Mouse (Mus musculus) kidney, embryonic 14.5 days (tissue): ENCODE results near the gene Sec1. TPM values are rescaled to one million over a fixed set of nuclear protein-coding genes. Genes with fewer than 3 reads are reported as not detected.

Experiments used
- ATAC-seq: fragments of 200-750 bp; cut with Nextera tagmentation; 2 replicates; pipeline ENCODE4 v1.8.0; 2017; ENCODE audit warnings: moderate number of reproducible peaks, mild to moderate bottlenecking, moderate TSS enrichment, moderate library complexity; ENCODE audit not compliant: low FRiP score, low TSS enrichment
- H3K27ac ChIP-seq: fragments of 300-500 bp; sonication (generic); 2 replicates; pipeline ENCODE4 v1.5.1; 2014; ENCODE audit warnings: low read depth, mild to moderate bottlenecking, low read length, moderate library complexity, mixed read lengths
- H3K27me3 ChIP-seq: fragments of 300-500 bp; sonication (generic); 2 replicates; pipeline ENCODE4 v1.6.1; 2014; ENCODE audit warnings: mild to moderate bottlenecking, low read length; ENCODE audit not compliant: control insufficient read depth, insufficient read depth
- H3K36me3 ChIP-seq: fragments of 300-500 bp; sonication (generic); 2 replicates; pipeline ENCODE4 v1.6.1; 2014; ENCODE audit warnings: low read length, mixed read lengths; ENCODE audit not compliant: control insufficient read depth, insufficient read depth
- H3K4me1 ChIP-seq: fragments of 300-500 bp; sonication (generic); 2 replicates; pipeline ENCODE4 v1.6.1; 2014; ENCODE audit warnings: low read length, mixed read lengths; ENCODE audit not compliant: control insufficient read depth, insufficient read depth
- H3K4me2 ChIP-seq: fragments of 300-500 bp; sonication (generic); replicated peaks from 2 replicates; pipeline ENCODE4 v1.6.1; 2014; ENCODE audit warnings: low read depth, mild to moderate bottlenecking, low read length
- H3K4me3 ChIP-seq: fragments of 300-500 bp; sonication (generic); 2 replicates; pipeline ENCODE4 v1.5.1; 2014; ENCODE audit warnings: mild to moderate bottlenecking, low read length
- H3K9ac ChIP-seq: fragments of 300-500 bp; sonication (generic); 2 replicates; pipeline ENCODE4 v1.6.1; 2014; ENCODE audit warnings: low read depth, mild to moderate bottlenecking, low read length, moderate library complexity
- H3K9me3 ChIP-seq: fragments of 300-500 bp; sonication (generic); 2 replicates; pipeline ENCODE4 v1.6.1; 2016; ENCODE audit warnings: low read length; ENCODE audit not compliant: control insufficient read depth
- WGBS: fragments of 180-500 bp; shearing (Covaris S2); extraction: QIAGEN DNeasy Blood & Tissue Kit; methylation state at CpG from one replicate; pipeline ENCODE4 v1.1.7; 2014; 5-methylcytosine and 5-hydroxymethylcytosine counted together
- polyA plus RNA-seq: library from polyadenylated mRNA; unstranded; fragments of >200 nt; fragmentation: Nextera tagmentation; extraction: Ambion mirVana; gene quantifications from 2 replicates; pipeline ENCODE4 v1.2.1, GENCODE M21; 2014

Gene Sec1
- 0.17 and 0.28 TPM in 2 replicates for polyA plus RNA-seq

DNA sequence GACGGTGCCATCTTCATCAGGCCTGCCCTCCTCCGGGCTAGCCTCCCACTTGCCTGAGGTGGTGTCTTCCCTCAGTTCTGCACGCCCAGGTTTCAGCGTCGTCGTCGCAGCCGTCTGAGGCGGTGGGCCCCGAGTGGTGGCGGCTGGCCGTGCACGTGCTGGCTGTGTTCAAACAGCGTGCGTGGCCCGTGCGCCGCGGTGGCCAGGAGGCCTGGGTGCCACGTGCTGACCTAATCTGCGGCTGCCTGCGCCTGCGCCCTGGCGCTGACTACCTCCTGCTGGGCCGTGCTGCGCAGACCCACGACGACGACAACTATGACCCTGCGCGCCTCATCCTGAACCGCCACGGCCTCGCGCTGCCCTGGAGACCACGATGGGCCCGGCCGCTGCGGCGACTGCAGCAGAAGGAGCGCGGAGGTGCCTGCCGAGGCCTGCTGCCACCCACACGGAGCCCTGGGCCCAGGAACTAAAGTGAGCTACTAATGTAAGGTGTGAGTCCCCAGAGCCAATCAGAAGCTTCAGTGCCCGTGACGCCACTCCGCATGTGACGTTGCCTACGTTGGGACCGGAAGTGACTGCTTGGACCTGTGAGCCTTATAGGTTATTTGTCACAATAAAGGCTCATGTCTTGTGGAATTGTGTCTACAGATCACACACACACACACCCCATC lies at the start of gene Sec1:
Gene Sec1, minus strand, starts transcription at position 482 of the 671 bp plus-strand sequence.
- ATAC-seq = no peak
- Histone ChIP-seq H3K9me3 (no peaks in the 10 kb centered on the region), H3K9ac (no peak within 1 kb of the TSS), H3K36me3 (no peaks in the 10 kb centered on the region), H3K27ac (no peak within 1 kb of the TSS), H3K4me1 (peaks cover 3% of the 10 kb centered on the region; the same call in 1 of the 2 replicates), H3K4me2 (no peak within 1 kb of the TSS), H3K4me3 (no peak within 1 kb of the TSS), H3K27me3 (peaks cover 6% of the 10 kb centered on the region)
- 89% methylated on average over 50 of the region's 50 CpGs for WGBS

DNA sequence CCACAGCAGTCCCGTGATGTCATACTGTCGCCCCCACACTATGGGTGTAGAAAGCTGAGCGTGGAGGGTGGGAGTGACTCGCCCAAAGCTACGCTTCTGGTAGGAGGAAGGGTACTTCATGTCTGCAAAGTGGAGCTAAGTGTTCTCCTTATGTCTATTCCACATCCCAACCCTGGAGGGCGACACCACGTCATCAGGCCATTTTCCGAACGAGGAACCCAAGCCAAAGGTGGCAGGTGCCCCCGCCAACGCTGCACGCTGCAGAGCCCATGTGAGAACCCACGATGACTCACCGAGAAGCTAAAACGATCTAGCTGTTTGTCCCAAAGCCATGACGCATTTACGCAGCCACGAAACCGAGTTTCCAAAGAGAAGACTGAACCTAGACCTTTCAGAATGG lies 48.1 kb upstream of the Sec1 start:
- peak overlapping the region; percentile 30 for H3K4me3 ChIP-seq
- no peaks in the 10 kb centered on the region for H3K4me1 ChIP-seq
- H3K4me2 ChIP-seq = peak overlapping the region; percentile 46
- no peak for ATAC-seq
- WGBS = 43% methylated on average over 19 of the region's 19 CpGs
- H3K9me3 ChIP-seq = peaks cover 4% of the 10 kb centered on the region; the same call in 1 of the 2 replicates
- H3K27me3 ChIP-seq = no peaks in the 10 kb centered on the region
- no peak overlapping the region for H3K9ac ChIP-seq
- no peak overlapping the region for H3K27ac ChIP-seq
- H3K36me3 ChIP-seq = no peaks in the 10 kb centered on the region

DNA sequence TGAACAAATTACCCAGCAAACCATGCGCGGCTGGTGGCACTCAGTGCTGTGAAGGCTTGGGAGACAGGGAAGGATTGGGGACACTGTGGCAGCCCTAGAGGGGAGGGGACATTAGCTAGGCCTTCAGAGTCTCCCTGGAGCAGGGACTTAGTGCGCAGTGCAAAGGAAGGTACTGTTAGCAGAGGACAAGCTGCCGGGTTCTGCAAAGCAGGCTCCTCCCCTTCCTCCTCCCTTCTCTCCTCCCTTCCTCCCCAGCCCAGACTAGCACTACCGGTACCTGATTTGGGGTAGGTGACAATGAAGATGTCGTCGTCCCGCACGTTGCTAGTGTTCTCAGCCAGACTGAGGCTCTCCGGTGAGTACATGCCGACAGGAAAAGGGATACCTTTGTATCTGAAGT lies 47.6 kb upstream of the Sec1 start:
- no peak overlapping the region for H3K27ac ChIP-seq

DNA sequence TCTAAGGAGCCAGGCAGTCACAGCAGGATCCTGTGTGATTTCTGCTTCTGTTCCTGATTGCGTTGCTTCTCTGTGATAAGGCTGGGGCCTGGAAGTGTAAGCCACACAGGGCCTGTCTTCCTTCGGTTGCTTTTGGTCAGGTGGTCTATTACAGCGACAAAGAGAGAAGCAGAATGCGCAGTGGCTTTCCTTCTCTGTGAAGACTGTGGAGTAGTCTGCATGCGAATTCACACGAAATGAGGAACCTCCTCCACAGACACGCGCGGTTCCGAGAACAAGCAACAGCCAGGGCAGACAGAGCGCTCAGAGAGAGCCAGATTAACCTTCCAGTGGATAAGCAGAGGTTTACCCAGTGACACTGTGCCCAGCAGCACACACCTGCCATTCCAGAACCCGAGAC lies 47.1 kb upstream of the Sec1 start:
- ATAC-seq = no peak
- H3K27ac ChIP-seq = no peak overlapping the region
- H3K36me3 ChIP-seq = no peaks in the 10 kb centered on the region
- no peaks in the 10 kb centered on the region for H3K9me3 ChIP-seq
- no peak overlapping the region for H3K4me3 ChIP-seq
- H3K4me1 ChIP-seq = no peaks in the 10 kb centered on the region
- no peak overlapping the region for H3K9ac ChIP-seq
- 94% methylated on average over 12 of the region's 12 CpGs for WGBS
- H3K27me3 ChIP-seq = no peaks in the 10 kb centered on the region
- no peak overlapping the region for H3K4me2 ChIP-seq

More for the DNA sequence above, 47.6 kb upstream of the Sec1 start:
- H3K4me3 ChIP-seq = peak overlapping the region; percentile 30
- peak overlapping the region; percentile 46 for H3K4me2 ChIP-seq
- no peaks in the 10 kb centered on the region for H3K4me1 ChIP-seq
- 0 out of 2 replicates have a peak, but pooled peaks have one; percentile 25 for ATAC-seq
- peaks cover 3% of the 10 kb centered on the region; the same call in 1 of the 2 replicates for H3K9me3 ChIP-seq
- H3K9ac ChIP-seq = no peak overlapping the region
- no peaks in the 10 kb centered on the region for H3K36me3 ChIP-seq
- WGBS = 35% methylated on average over 11 of the region's 11 CpGs
- no peaks in the 10 kb centered on the region for H3K27me3 ChIP-seq

DNA sequence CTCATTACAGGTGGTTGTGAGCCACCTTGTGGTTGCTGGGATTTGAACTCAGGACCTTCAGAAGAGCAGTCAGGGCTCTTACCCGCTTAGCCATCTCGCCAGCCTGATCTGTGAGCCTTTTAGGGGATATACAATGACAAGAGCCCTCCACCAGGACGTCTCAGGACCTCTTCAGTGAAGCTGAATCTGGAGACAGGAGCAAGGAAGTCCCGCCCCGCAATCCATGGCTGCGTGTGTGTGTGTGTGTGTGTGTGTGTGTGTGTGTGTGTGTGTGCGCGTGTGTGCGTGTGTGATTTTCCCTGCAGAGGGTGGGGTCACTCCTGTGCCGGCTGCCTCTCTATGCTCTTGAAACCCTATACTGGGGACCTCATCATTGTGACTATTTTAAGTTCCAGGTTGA lies 45.6 kb upstream of the Sec1 start:
- Histone ChIP-seq H3K36me3 (no peaks in the 10 kb centered on the region), H3K27ac (no peak overlapping the region), H3K9ac (no peak overlapping the region), H3K4me3 (no peak overlapping the region), H3K4me2 (no peak overlapping the region), H3K27me3 (no peaks in the 10 kb centered on the region), H3K4me1 (no peaks in the 10 kb centered on the region), H3K9me3 (no peaks in the 10 kb centered on the region)
- ATAC-seq = peak; percentile 32; the same call in 1 of the 2 replicates
- 71% methylated on average over 10 of the region's 10 CpGs for WGBS

DNA sequence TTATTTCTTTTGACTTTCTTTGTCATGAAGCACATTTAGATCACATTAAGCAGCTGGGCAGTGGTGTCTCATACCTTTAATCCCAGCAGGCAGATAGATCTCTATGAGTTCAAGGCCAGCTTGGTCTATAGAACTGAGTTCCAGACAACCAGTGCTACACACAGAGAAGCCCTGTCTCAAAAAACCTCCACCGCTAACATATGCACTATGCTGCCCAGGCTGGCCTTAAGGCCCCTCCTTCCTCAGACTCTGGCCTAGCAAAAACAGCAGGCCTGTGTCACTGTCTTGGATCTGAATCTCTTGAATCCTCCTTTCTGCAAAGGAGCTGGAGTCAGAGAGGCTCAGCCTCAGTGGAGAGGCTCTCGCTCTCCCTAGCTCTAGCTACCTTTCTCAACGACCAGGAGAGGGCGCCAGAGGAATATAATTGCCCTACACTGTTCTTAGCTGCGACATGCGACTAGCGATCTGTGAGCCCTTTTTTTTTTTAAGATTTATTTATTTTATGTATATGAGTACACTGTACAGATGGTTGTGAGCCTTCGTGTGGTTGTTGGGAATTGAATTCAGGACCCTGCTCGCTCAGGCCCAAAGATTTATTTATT lies 45.1 kb upstream of the Sec1 start:
- H3K4me1 ChIP-seq = no peaks in the 10 kb centered on the region
- H3K27me3 ChIP-seq = no peaks in the 10 kb centered on the region
- WGBS = 7% methylated on average over 9 of the region's 9 CpGs
- ATAC-seq = peak; percentile 83
- no peak overlapping the region for H3K4me3 ChIP-seq
- no peaks in the 10 kb centered on the region for H3K36me3 ChIP-seq
- no peak overlapping the region for H3K9ac ChIP-seq
- no peak overlapping the region for H3K27ac ChIP-seq
- H3K4me2 ChIP-seq = no peak overlapping the region
- H3K9me3 ChIP-seq = no peaks in the 10 kb centered on the region

DNA sequence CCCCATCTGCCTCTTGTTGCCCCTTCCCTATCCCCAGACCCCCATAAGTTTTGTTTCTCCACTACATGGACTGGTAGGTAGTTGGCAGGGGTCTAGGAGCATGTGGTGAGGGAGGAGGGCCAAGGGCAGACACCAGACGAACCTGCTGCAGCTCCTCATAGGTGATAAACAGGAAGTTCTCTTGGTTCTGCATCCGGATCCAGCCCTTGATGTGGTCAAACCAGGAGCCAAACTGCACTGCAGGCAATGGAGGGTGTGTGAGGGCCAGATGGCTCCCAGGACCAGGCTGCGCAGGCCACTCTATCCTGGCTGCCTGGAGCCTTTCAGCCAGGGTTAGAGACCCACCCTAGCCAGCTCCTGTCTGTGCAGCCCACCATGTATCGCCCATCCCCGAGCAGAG lies 39.3 kb upstream of the Sec1 start:
- no peak for ATAC-seq
- H3K27me3 ChIP-seq = no peaks in the 10 kb centered on the region
- no peak overlapping the region for H3K27ac ChIP-seq
- no peaks in the 10 kb centered on the region for H3K9me3 ChIP-seq
- no peak overlapping the region for H3K4me2 ChIP-seq
- 64% methylated on average over 5 of the region's 5 CpGs for WGBS
- no peaks in the 10 kb centered on the region; the same call in 1 of the 2 replicates for H3K36me3 ChIP-seq
- no peak overlapping the region for H3K4me3 ChIP-seq
- no peak overlapping the region for H3K9ac ChIP-seq
- peaks cover 8% of the 10 kb centered on the region; the same call in 1 of the 2 replicates for H3K4me1 ChIP-seq

DNA sequence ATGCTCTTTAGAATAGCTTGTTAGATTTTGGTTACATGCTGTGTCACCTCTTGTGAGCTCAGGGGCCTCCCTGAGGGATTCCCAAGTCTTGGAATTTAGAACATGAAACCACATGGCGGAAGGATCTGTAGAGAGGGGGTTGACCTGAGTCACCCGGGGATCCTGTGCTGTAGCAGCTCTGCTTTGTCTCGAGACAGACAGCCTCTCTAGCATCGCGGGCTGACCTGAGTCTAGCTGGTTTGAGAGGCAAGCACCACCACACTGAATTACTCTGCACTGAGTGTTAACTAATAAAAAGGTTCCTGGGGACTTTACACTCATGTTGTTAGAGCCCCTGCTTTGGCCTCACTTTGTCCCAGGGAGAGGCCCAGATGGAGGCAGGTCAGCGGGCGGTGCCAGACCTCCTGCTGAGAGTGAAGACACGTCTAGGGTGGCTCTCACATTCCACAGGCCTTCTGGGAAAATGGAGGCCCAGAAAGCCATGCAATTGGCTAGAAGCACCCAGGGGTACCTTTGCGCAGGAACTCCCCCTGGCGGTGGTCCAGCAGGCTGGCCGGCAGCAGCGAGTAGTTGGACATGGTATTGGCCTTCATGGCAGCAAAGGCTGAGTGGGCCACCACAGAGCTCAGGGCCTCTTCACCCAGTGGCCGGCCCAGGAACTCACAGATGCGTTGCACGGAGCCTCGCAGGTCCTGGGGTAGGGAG lies 36.7 kb upstream of the Sec1 start:
- Histone ChIP-seq H3K4me2 (no peak overlapping the region), H3K27ac (no peak overlapping the region; the same call in 1 of the 2 replicates), H3K36me3 (peaks cover 18% of the 10 kb centered on the region), H3K27me3 (no peaks in the 10 kb centered on the region), H3K9ac (no peak overlapping the region), H3K9me3 (no peaks in the 10 kb centered on the region), H3K4me1 (peaks cover 8% of the 10 kb centered on the region; the same call in 1 of the 2 replicates), H3K4me3 (no peak overlapping the region)
- WGBS = 16% methylated on average over 16 of the region's 16 CpGs
- peak; percentile 44 for ATAC-seq

DNA sequence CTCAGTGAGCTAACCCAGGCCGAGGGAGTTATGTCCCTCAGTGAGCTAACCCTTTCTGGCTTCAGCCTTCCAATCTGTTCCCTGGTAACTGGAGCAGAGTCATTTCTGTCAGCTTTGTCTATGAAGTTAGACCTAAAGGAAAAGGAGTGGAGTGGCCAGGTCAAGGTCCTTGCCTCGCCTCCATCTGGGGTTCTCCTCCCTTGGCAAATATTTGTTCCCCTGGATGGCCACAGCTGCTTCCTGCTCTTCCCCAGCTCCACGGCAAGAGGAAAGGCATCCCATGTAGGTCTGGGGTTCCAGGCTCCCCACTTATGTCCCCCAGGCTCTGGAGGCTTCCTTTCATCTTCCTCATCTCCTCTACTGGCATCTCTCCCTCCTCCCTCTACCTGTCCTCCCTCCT lies 33.4 kb upstream of the Sec1 start:
- H3K9ac ChIP-seq = no peak overlapping the region
- no peaks in the 10 kb centered on the region for H3K27me3 ChIP-seq
- no peak overlapping the region for H3K4me3 ChIP-seq
- H3K27ac ChIP-seq = no peak overlapping the region
- peaks cover 51% of the 10 kb centered on the region for H3K36me3 ChIP-seq
- WGBS = 62% methylated on average over 3 of the region's 3 CpGs
- peaks cover 8% of the 10 kb centered on the region; the same call in 1 of the 2 replicates for H3K4me1 ChIP-seq
- no peak for ATAC-seq
- H3K9me3 ChIP-seq = no peaks in the 10 kb centered on the region
- no peak overlapping the region for H3K4me2 ChIP-seq
